Comparison of ENCODE assay signal across 21 mouse cellular contexts in the genomic region with DNA sequence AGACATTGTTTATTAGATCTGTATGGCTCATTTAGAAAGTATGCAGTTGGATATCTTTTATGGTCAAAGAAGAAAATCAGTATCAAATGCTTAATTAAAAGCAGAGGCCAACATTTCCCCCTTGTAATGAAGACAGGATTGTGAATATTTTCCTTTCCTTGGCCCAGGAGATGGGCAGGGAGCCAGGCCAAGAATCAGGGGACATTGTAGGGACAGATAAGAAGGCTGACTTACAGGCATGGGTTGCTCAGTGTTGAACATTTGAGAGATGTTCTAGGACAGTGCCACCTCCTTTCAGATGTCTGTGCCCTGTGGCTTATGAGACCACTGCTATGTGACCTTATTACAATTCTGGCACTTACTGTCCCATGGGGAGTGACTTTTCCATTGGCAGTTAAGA. TPM values are rescaled to one million over a fixed set of nuclear protein-coding genes. Genes with fewer than 3 reads are reported as not detected.
DNase-seq lines count a peak whose midpoint lies in the region; ATAC-seq lines count a peak whose summit lies in the region.
"Had no signal": no experiment of that assay in that cellular context is flagged by ENCODE, and none has a peak within 500 bp of the region (broad histone marks: within the 10 kb centered on the region; RNA-seq: fewer than 3 reads in every experiment).

No protein-coding gene starts in this region.

- no peak overlapping the region for H3K4me3 ChIP-seq in heart, embryonic 10.5 days
- no peak overlapping the region for H3K4me3 ChIP-seq in midbrain, embryonic 11.5 days (ENCODE audit: low read depth, low read length)
- no peak overlapping the region for H3K4me3 ChIP-seq in midbrain, embryonic 15.5 days
- H3K4me3 ChIP-seq: embryonic facial prominence, embryonic 13.5 days; forebrain, embryonic 12.5 days; heart, embryonic 13.5 days; hindbrain, embryonic 12.5 days had no signal

- H3K9me3 ChIP-seq in heart, embryonic 10.5 days: no peaks in the 10 kb centered on the region
- H3K9me3 ChIP-seq in midbrain, embryonic 11.5 days (ENCODE audit: control insufficient read depth, low read length): no peaks in the 10 kb centered on the region
- H3K9me3 ChIP-seq in midbrain, embryonic 15.5 days: no peaks in the 10 kb centered on the region
- H3K9me3 ChIP-seq: embryonic facial prominence, embryonic 13.5 days; forebrain, embryonic 12.5 days; heart, embryonic 13.5 days; hindbrain, embryonic 12.5 days had no signal

- peaks cover 14% of the 10 kb centered on the region for H3K4me1 ChIP-seq in heart, embryonic 10.5 days
- H3K4me1 ChIP-seq in midbrain, embryonic 11.5 days (ENCODE audit: control insufficient read depth, insufficient read depth, low read length): no peaks in the 10 kb centered on the region
- H3K4me1 ChIP-seq in midbrain, embryonic 15.5 days: no peaks in the 10 kb centered on the region
- H3K4me1 ChIP-seq: hindbrain, embryonic 12.5 days had no signal

- no peak overlapping the region for H3K9ac ChIP-seq in midbrain, embryonic 11.5 days (ENCODE audit: low read length)
- no peak overlapping the region for H3K9ac ChIP-seq in midbrain, embryonic 15.5 days
- H3K9ac ChIP-seq: embryonic facial prominence, embryonic 13.5 days; forebrain, embryonic 12.5 days; heart, embryonic 13.5 days; hindbrain, embryonic 12.5 days had no signal

- peaks cover 6% of the 10 kb centered on the region; the same call in 1 of the 2 replicates for H3K36me3 ChIP-seq in heart, embryonic 10.5 days
- no peaks in the 10 kb centered on the region for H3K36me3 ChIP-seq in midbrain, embryonic 11.5 days (ENCODE audit: control insufficient read depth, insufficient read depth, low read length)
- no peaks in the 10 kb centered on the region for H3K36me3 ChIP-seq in midbrain, embryonic 15.5 days (replicated peaks)
- H3K36me3 ChIP-seq: embryonic facial prominence, embryonic 13.5 days; forebrain, embryonic 12.5 days; hindbrain, embryonic 12.5 days had no signal

- peak; percentile 47 to 57 for DNase-seq in cerebellum, postnatal 10 days
- DNase-seq in cerebellum, adult 11 months: no peak
- DNase-seq in heart, adult 18-20 months: peak; percentile 29 to 53
- no peak for DNase-seq in heart, embryonic 10.5 days (ENCODE audit: low spot score)
- DNase-seq in midbrain, embryonic 11.5 days (ENCODE audit: low spot score, missing footprints): peak; percentile 28
- no peak for DNase-seq in urinary bladder, adult 2 months (ENCODE audit: low spot score)
- DNase-seq: cerebellum, adult 2 months; embryo, embryonic 11 days; gastrocnemius, postnatal 14 days; heart, postnatal 4 days; kidney, adult 9 months had no signal

- H3K27ac ChIP-seq in heart, embryonic 10.5 days: no peak overlapping the region
- H3K27ac ChIP-seq in midbrain, embryonic 11.5 days (ENCODE audit: low read depth, low read length): no peak overlapping the region
- H3K27ac ChIP-seq in midbrain, embryonic 15.5 days: no peak overlapping the region
- H3K27ac ChIP-seq: embryonic facial prominence, embryonic 13.5 days; forebrain, embryonic 12.5 days; heart, embryonic 13.5 days; hindbrain, embryonic 12.5 days had no signal

- H3K27me3 ChIP-seq in heart, embryonic 10.5 days (ENCODE audit: insufficient read depth, poor library complexity, severe bottlenecking): peaks cover 15% of the 10 kb centered on the region
- no peaks in the 10 kb centered on the region for H3K27me3 ChIP-seq in midbrain, embryonic 11.5 days (ENCODE audit: control insufficient read depth, insufficient read depth, low read length)
- no peaks in the 10 kb centered on the region for H3K27me3 ChIP-seq in midbrain, embryonic 15.5 days (replicated peaks)
- H3K27me3 ChIP-seq: heart, embryonic 13.5 days; hindbrain, embryonic 12.5 days had no signal

- H3K4me2 ChIP-seq in midbrain, embryonic 11.5 days: no peak overlapping the region
- no peak overlapping the region for H3K4me2 ChIP-seq in midbrain, embryonic 15.5 days
- H3K4me2 ChIP-seq: embryonic facial prominence, embryonic 13.5 days; forebrain, embryonic 12.5 days; heart, embryonic 13.5 days; hindbrain, embryonic 12.5 days had no signal

- no peak for ATAC-seq in midbrain, embryonic 11.5 days (ENCODE audit: low FRiP score)
- no peak for ATAC-seq in midbrain, embryonic 15.5 days (replicated peaks)
- ATAC-seq: forebrain, embryonic 16.5 days; hindbrain, embryonic 16.5 days; inflammation-experienced regulatory T-cells, adult 6 months; intestine, postnatal 0 days had no signal

RNA-seq across cellular contexts. Expression of gene Ror1, which starts 18.6 kb away (rescaled TPM):
- 1 to 10 TPM; 3.6 to 3.7 TPM for total RNA-seq in heart, adult 18-20 months (2021)
- polyA plus RNA-seq in heart, embryonic 10.5 days (2016; fragmentation: Nextera tagmentation; extraction: Ambion mirVana): 8.2 and 9.3 TPM in 2 replicates
- polyA plus RNA-seq in midbrain, embryonic 11.5 days (2014; fragmentation: Nextera tagmentation; extraction: Ambion mirVana): 4.8 TPM in 2 replicates
- 1.1 and 1.6 TPM in 2 replicates for polyA plus RNA-seq in midbrain, embryonic 15.5 days (2015; fragmentation: Nextera tagmentation; extraction: Ambion mirVana)
- 8.9 and 11.8 TPM in 2 replicates for polyA plus RNA-seq in urinary bladder, adult 2 months (2012; rRNA removed)
- total RNA-seq: granulocyte monocyte progenitor cell, adult 5-6 weeks had no signal
- polyA plus RNA-seq: inflammation-experienced regulatory T-cells, adult 6 months had no signal

Comparison
In these comparisons a context has a peak if more than half of its experiments do, and no peak if none do; other contexts are left out.
1. DNase-seq: peak in cerebellum, postnatal 10 days (2 of 2), heart, adult 18-20 months (2 of 2) and midbrain, embryonic 11.5 days (single experiment); none in cerebellum, adult 11 months (single experiment), heart, embryonic 10.5 days (single experiment) and urinary bladder, adult 2 months (single experiment).